Mouse (Mus musculus): ENCODE measurements at regions not wholly inside any gene's neighbourhood (a gene's known extent, or its start where the extent isn't known, plus 50 kb on each side); places are given as distances from the start of the nearest gene placed in this dataset.
A peak's percentile ranks its signal among the peaks of the same experiment; 100 is the strongest.

- no peak for DNase-seq (ENCODE audit: low read depth, low spot score)
These were observed 62.2 kb downstream of the Ttc32 start for GRCm38 (mm10) chr12:9091951-9092350.

GRCm38 (mm10) chr12:9095061-9095460, 65.3 kb downstream of the Ttc32 start:
- no peak for DNase-seq (ENCODE audit: low read depth, low spot score)

GRCm38 (mm10) chr12:9106416-9106815, 76.6 kb downstream of the Ttc32 start:
- no peak for DNase-seq (ENCODE audit: low read depth, low spot score)

- DNase-seq (ENCODE audit: low read depth, low spot score), result no peak
These were observed 80.0 kb downstream of the Ttc32 start for GRCm38 (mm10) chr12:9109806-9110205.

- no peak for DNase-seq (ENCODE audit: low read depth, low spot score)
These were observed 82.4 kb downstream of the Ttc32 start for GRCm38 (mm10) chr12:9112161-9112674.

GRCm38 (mm10) chr12:9113652-9114051, 83.9 kb downstream of the Ttc32 start:
- DNase-seq (ENCODE audit: low read depth, low spot score), result no peak

GRCm38 (mm10) chr12:9114061-9114460, 84.3 kb downstream of the Ttc32 start:
- DNase-seq (ENCODE audit: low read depth, low spot score), result no peak

- no peak for DNase-seq (ENCODE audit: low read depth, low spot score)
These were observed 88.8 kb downstream of the Ttc32 start for GRCm38 (mm10) chr12:9118576-9118975.

GRCm38 (mm10) chr12:9127931-9128550, 98.2 kb downstream of the Ttc32 start:
- DNase-seq (ENCODE audit: low read depth, low spot score), result no peak

GRCm38 (mm10) chr12:9128581-9129275, 98.9 kb downstream of the Ttc32 start:
- DNase-seq (ENCODE audit: low read depth, low spot score), result no peak

GRCm38 (mm10) chr12:9132621-9133020, 102.8 kb downstream of the Ttc32 start:
- DNase-seq (ENCODE audit: low read depth, low spot score), result no peak

- DNase-seq (ENCODE audit: low read depth, low spot score), result no peak
These were observed 104.4 kb downstream of the Ttc32 start for GRCm38 (mm10) chr12:9133890-9134870.

- no peak for DNase-seq (ENCODE audit: low read depth, low spot score)
These were observed 121.2 kb downstream of the Ttc32 start for GRCm38 (mm10) chr12:9151001-9151400.

- DNase-seq (ENCODE audit: low read depth, low spot score), result no peak
These were observed 121.6 kb downstream of the Ttc32 start for GRCm38 (mm10) chr12:9151426-9151825.

- no peak for DNase-seq (ENCODE audit: low read depth, low spot score)
These were observed 124.7 kb downstream of the Ttc32 start for GRCm38 (mm10) chr12:9154491-9154890.

- no peak for DNase-seq (ENCODE audit: low read depth, low spot score)
These were observed 127.0 kb downstream of the Ttc32 start for GRCm38 (mm10) chr12:9156794-9157193.

- DNase-seq (ENCODE audit: low read depth, low spot score), result no peak
These were observed 129.0 kb downstream of the Ttc32 start for GRCm38 (mm10) chr12:9158751-9159150.

GRCm38 (mm10) chr12:9165367-9165940, 135.7 kb downstream of the Ttc32 start:
- no peak for DNase-seq (ENCODE audit: low read depth, low spot score)

- DNase-seq (ENCODE audit: low read depth, low spot score), result peak; percentile 6
These were observed 136.6 kb downstream of the Ttc32 start for GRCm38 (mm10) chr12:9166218-9166908.

GRCm38 (mm10) chr12:9169008-9169407, 139.2 kb downstream of the Ttc32 start:
- no peak for DNase-seq (ENCODE audit: low read depth, low spot score)

GRCm38 (mm10) chr12:9173680-9174079, 143.9 kb downstream of the Ttc32 start:
- DNase-seq (ENCODE audit: low read depth, low spot score), result no peak

Measured in CD4-positive, CD25-positive, alpha-beta regulatory T cell, adult 2 months (primary cell).